Mouse (Mus musculus) brain, embryonic 14.5 days (tissue): ENCODE results near the gene Pde4dip.

Experiments used
- CTCF ChIP-seq: fragments of 200-500 bp; IDR thresholded peaks from 2 replicates; pipeline ENCODE4 v1.5.1; 2012; ENCODE audit warnings: inconsistent platforms, mild to moderate bottlenecking, moderate library complexity, borderline replicate concordance; ENCODE audit not compliant: insufficient read depth, insufficient read length; ENCODE audit errors: extremely low read depth
- POLR2A ChIP-seq: fragments of 200-500 bp; IDR thresholded peaks from 2 replicates; pipeline ENCODE4 v1.6.1; 2012; ENCODE audit warnings: mild to moderate bottlenecking, inconsistent platforms, borderline replicate concordance; ENCODE audit not compliant: poor library complexity, insufficient read depth, insufficient read length, severe bottlenecking; ENCODE audit errors: extremely low read depth

DNA sequence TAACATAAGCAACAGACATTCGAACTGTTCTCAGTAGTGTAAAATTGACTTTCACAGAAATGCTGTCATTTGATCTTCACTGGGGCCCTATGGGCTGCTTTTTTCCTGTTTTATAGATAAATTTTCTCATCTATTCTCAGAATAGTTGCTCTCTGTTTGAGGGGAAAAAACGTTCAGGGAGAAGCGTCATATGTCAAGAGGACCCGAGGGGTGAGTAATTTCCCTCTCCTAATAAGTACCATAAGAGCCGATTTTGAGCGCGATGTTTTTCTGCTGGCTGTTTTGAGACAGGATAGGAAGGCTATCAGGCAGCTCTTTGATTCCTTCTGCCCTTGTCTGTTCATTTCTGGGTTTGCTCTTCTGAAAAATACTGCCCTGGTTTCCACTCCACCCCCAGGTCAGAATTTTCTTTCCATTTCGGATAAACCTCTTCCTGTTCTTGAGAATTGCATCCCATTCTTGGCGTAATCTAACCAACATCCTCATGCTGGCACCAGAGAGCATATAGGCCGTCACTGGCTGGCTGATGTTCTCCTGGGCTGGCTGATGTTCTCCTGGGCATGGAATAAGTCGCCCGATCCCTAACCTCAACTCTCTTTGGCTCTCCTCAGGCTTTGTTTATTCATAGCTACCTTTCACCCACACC is 41.8 kb upstream of the Pde4dip start:
- TF ChIP-seq CTCF (no peak), POLR2A (no peak)
